Mouse (Mus musculus) C2C12 (cell line): Measurements from ENCODE around the gene St6galnac5.

Source experiments
- CEBPB ChIP-seq: IDR thresholded peaks from one replicate; pipeline ENCODE4 v1.6.1; 2011; ENCODE audit warnings: low read depth, mild to moderate bottlenecking, control low read depth, moderate library complexity
- MAX ChIP-seq: IDR thresholded peaks from one replicate; pipeline ENCODE4 v1.6.1; 2011; ENCODE audit warnings: mild to moderate bottlenecking, control low read depth

GRCm38 (mm10) chr3:152980978-152981974 is 770 bp downstream of the St6galnac5 start:
- TF ChIP-seq MAX (no peak), CEBPB (no peak)
